Mouse (Mus musculus) cortical plate, adult 2 months (tissue): ENCODE measurements at regions not wholly inside any gene's neighbourhood (a gene's known extent, or its start where the extent isn't known, plus 50 kb on each side); places are given as distances from the start of the nearest gene placed in this dataset.

Source experiments
- CTCF ChIP-seq: fragments of 200-500 bp; IDR thresholded peaks from 2 replicates; pipeline ENCODE4 v1.5.1; 2011; ENCODE audit warnings: mild to moderate bottlenecking, control low read depth, low read length; ENCODE audit not compliant: insufficient read depth; ENCODE audit errors: extremely low read depth
- POLR2A ChIP-seq: fragments of 200-500 bp; IDR thresholded peaks from 2 replicates; pipeline ENCODE4 v1.6.1; 2011; ENCODE audit warnings: mild to moderate bottlenecking, low read length, control low read depth; ENCODE audit not compliant: insufficient read depth; ENCODE audit errors: extremely low read depth

- no peak for TF ChIP-seq CTCF
- TF ChIP-seq POLR2A: no peak
These were observed 266.7 kb downstream of the Tle3 start for GRCm38 (mm10) chr9:61638908-61639307.
